Mouse (Mus musculus): ENCODE results near the gene Nr2c2.

DNA sequence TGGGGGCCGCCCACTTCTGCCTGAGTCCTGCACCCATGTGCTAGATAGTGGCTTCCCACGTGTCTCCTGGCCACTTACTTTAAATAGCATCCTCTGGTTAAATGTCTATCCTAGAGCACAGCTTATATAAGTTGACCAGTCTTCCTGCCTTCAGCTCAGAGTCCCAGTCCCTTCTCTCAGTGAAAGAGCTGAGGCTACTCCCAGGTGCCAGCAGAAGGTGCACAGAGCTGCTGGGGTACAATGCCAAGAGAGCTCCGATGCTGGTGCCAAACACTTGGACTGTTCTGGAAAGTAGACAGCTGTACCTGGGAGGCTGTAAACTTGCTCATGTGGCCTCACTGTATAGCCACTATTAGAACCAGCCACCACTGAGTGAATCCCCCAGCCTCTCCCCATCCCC is 130.8 kb downstream of the Nr2c2 start:
- no peak for TF ChIP-seq CTCF (IDR thresholded peaks at IDR 0.05; ENCODE audit: insufficient read depth, low read length)
- TF ChIP-seq POLR2A (IDR thresholded peaks at IDR 0.05; ENCODE audit: borderline replicate concordance, extremely low read depth, low read depth, low read length): no peak

Data from lung, adult 2 months (tissue).